Mouse (Mus musculus) adrenal gland, postnatal 4 days (tissue): ENCODE measurements around the gene Cep85l. TPM values are rescaled to one million over a fixed set of nuclear protein-coding genes. Genes with fewer than 3 reads are reported as not detected.

ENCODE experiments used
- DNase-seq, 2 experiments: peaks; one replicate each; pipeline ENCODE4 v3.0.0; 2021 to 2022; ENCODE audit warnings: low spot score in 2 of 2, mixed read lengths in 2 of 2
- long read RNA-seq, 2 experiments: library from polyadenylated mRNA; stranded (forward); transcript quantifications; one replicate each; pipeline ENCODE4 v2.0.0; 2021
- total RNA-seq, 2 experiments: library from RNA; stranded (reverse); gene quantifications; 2 replicates each; pipeline ENCODE4 v1.2.3; 2021

Gene Cep85l
- 10 to 100 TPM; 17.5 to 17.7 TPM for total RNA-seq
- long read RNA-seq, experiment 1, partial matches to known transcripts, result 0 of 1 reads
- long read RNA-seq, experiment 1, other reads (novel, unspliced or antisense), result 1 of 1 reads
- long read RNA-seq, experiment 2, full-length matches to known transcripts, result 1 of 5 reads
- long read RNA-seq, experiment 2, partial matches to known transcripts, result 3 of 5 reads
- long read RNA-seq, experiment 2, other reads (novel, unspliced or antisense), result 1 of 5 reads

GRCm38 (mm10) chr10:53379709-53380106, at the start of gene Cep85l:
TSS of gene Cep85l (minus strand) at chr10:53379947.
- DNase-seq, result peak; percentile 75 to 81

GRCm38 (mm10) chr10:53428695-53429447, 49.1 kb upstream of the Cep85l start:
- no peak for DNase-seq

- DNase-seq, result no peak
Measured at GRCm38 (mm10) chr10:53426524-53426923, 46.8 kb upstream of the Cep85l start.

- no peak for DNase-seq
Measured at GRCm38 (mm10) chr10:53423091-53423490, 43.3 kb upstream of the Cep85l start.

- DNase-seq, result no peak
Measured at GRCm38 (mm10) chr10:53422206-53422605, 42.5 kb upstream of the Cep85l start.

GRCm38 (mm10) chr10:53421613-53422012, 41.9 kb upstream of the Cep85l start:
- DNase-seq, result no peak

- no peak for DNase-seq
Measured at GRCm38 (mm10) chr10:53420069-53420468, 40.3 kb upstream of the Cep85l start.

GRCm38 (mm10) chr10:53419139-53419935, 39.6 kb upstream of the Cep85l start:
- DNase-seq, result no peak

GRCm38 (mm10) chr10:53417015-53417414, 37.3 kb upstream of the Cep85l start:
- no peak for DNase-seq

GRCm38 (mm10) chr10:53416152-53416712, 36.5 kb upstream of the Cep85l start:
- DNase-seq, result no peak

GRCm38 (mm10) chr10:53415252-53415651, 35.5 kb upstream of the Cep85l start:
- DNase-seq, result no peak

- DNase-seq, result no peak
Measured at GRCm38 (mm10) chr10:53414092-53415085, 34.6 kb upstream of the Cep85l start.

- no peak for DNase-seq
Measured at GRCm38 (mm10) chr10:53412936-53413335, 33.2 kb upstream of the Cep85l start.

GRCm38 (mm10) chr10:53412165-53412564, 32.4 kb upstream of the Cep85l start:
- no peak for DNase-seq

- DNase-seq, result no peak
Measured at GRCm38 (mm10) chr10:53410831-53411230, 31.1 kb upstream of the Cep85l start.

- no peak for DNase-seq
Measured at GRCm38 (mm10) chr10:53407422-53407821, 27.7 kb upstream of the Cep85l start.

GRCm38 (mm10) chr10:53406845-53407244, 27.1 kb upstream of the Cep85l start:
- DNase-seq, result no peak

- no peak for DNase-seq
Measured at GRCm38 (mm10) chr10:53402293-53402692, 22.5 kb upstream of the Cep85l start.

GRCm38 (mm10) chr10:53399053-53399452, 19.3 kb upstream of the Cep85l start:
- DNase-seq, result no peak

GRCm38 (mm10) chr10:53398540-53398902, 18.8 kb upstream of the Cep85l start:
- no peak for DNase-seq
